Mouse (Mus musculus): Measurements from ENCODE around the gene Eras. TPM values are rescaled to one million over a fixed set of nuclear protein-coding genes. Genes with fewer than 3 reads are reported as not detected.

Gene Eras
- total RNA-seq, 2 experiments from 2014 or later = not detected

- H3K27ac ChIP-seq = peak within 1 kb of the TSS; percentile 97
- peak within 1 kb of the TSS; percentile 70 for H3K4me3 ChIP-seq
- TF ChIP-seq CTCF (conservative IDR thresholded peaks at IDR 0.05) = no peak
- peak; percentile 82 to 92 for DNase-seq (ENCODE audit: low spot score in 2 of 2)
Measured at GRCm38 (mm10) chrX:7898880-7899874, 29.2 kb downstream of the Eras start, which contains the start of the genes Pqbp1 and Timm17b. Gene Pqbp1 (minus strand): TSS chrX:7899269. Gene Timm17b (plus strand): TSS chrX:7899357.

- Histone ChIP-seq H3K27ac (peak overlapping the region; percentile 97; the same call in 1 of the 2 replicates), H3K4me3 (peak overlapping the region; percentile 70)
- no peak for TF ChIP-seq CTCF (conservative IDR thresholded peaks at IDR 0.05)
- DNase-seq (ENCODE audit: low spot score in 2 of 2) = no peak
Measured at GRCm38 (mm10) chrX:7898211-7898610, 30.2 kb downstream of the Eras start.

- H3K4me3 ChIP-seq = peak within 1 kb of the TSS; percentile 69
- peak; percentile 70 to 88 for DNase-seq (ENCODE audit: low spot score in 2 of 2)
- peak; percentile 42 for TF ChIP-seq CTCF (conservative IDR thresholded peaks at IDR 0.05)
- H3K27ac ChIP-seq = peak within 1 kb of the TSS; percentile 94
Measured at GRCm38 (mm10) chrX:7883841-7884567, 44.4 kb downstream of the Eras start, which contains the start of gene Slc35a2. Gene Slc35a2 (plus strand): TSS chrX:7884028.

DNA sequence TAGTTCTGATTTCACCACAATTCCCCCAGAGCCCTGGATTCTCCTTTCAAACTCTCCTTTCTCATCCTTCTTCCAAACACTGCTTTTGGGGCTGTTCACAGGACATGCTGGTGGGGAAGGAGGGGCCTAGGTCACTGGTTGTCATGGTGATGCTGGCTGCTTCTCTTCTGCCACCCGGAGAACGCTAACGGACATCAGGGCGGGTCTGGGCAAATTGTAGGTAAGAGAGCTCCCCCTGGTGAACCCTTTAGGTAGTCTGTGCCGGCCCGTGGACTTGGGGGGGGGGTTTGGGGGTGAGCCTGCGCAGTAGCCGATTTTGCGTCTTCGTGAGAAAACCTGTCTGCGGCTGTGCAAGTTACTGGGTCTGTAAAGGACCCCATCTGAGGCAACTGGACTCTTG is 48.6 kb downstream of the Eras start:
- TF ChIP-seq CTCF (conservative IDR thresholded peaks at IDR 0.05) = peak; percentile 65
- H3K4me3 ChIP-seq = peak overlapping the region; percentile 66
- DNase-seq (ENCODE audit: low spot score in 2 of 2) = peak; percentile 53 to 67
- H3K27ac ChIP-seq = peak overlapping the region; percentile 65; the same call in 1 of the 2 replicates

DNA sequence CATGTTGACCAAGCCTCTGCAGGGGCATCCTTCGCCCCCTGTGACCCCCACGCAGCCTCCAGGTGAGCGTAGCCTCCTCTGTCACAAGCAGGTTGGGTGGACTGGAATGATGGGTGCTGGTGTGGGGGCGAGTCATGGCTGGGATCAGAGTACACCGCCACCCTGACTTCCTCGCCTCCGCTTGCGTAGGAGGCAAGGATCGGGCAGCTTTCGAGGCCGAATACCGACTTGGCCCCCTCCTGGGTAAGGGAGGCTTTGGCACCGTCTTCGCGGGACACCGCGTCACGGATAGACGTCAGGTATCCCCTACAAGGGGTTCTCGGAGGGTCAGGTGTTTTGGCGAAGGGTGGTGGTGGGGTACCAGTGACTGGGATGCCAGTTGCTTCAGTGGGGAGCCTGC is 49.9 kb downstream of the Eras start:
- peak in 1 of 2 experiments; percentile 22 for DNase-seq (ENCODE audit: low spot score in 2 of 2)
- Histone ChIP-seq H3K4me3 (peak overlapping the region; percentile 66), H3K27ac (peak overlapping the region; percentile 92)
- TF ChIP-seq CTCF (conservative IDR thresholded peaks at IDR 0.05) = no peak

- Histone ChIP-seq H3K27ac (peak within 1 kb of the TSS; percentile 92), H3K4me3 (peak within 1 kb of the TSS; percentile 66)
- no peak for TF ChIP-seq CTCF (conservative IDR thresholded peaks at IDR 0.05)
- DNase-seq (ENCODE audit: low spot score in 2 of 2) = peak; percentile 80 to 86
Measured at GRCm38 (mm10) chrX:7878007-7878419, 50.4 kb downstream of the Eras start, which contains the start of gene Pim2. Gene Pim2 (plus strand): TSS chrX:7878262.

Other genes with a start within 250 kb of the Eras start
- gene Magix, start 247.4 kb downstream of the Eras start, total RNA-seq (2021) = under 1 TPM; 0.31 to 0.52 TPM
- gene Gpkow, start 231.5 kb downstream of the Eras start, total RNA-seq (2021) = 10 to 100 TPM; 32.6 to 40.6 TPM
- 10 to 100 TPM; 63.9 to 68.2 TPM for gene Wdr45, start 214.3 kb downstream of the Eras start, total RNA-seq (2021)
- not detected for gene Gm45208, start 206.4 kb downstream of the Eras start, total RNA-seq (2021)
- gene Praf2, start 200.2 kb downstream of the Eras start, total RNA-seq (2021) = 100 to 1,000 TPM in 1 of 2 experiments, 10 to 100 TPM in 1; 91.6 to 102 TPM
- 10 to 100 TPM; 14.7 to 20.6 TPM for gene Ccdc120, start 177.7 kb downstream of the Eras start, total RNA-seq (2021)
- gene Tfe3, start 166.0 kb downstream of the Eras start, total RNA-seq (2021) = 10 to 100 TPM; 29.0 to 35.1 TPM
- 100 to 1,000 TPM; 105 to 108 TPM for gene Gripap1, start 138.8 kb downstream of the Eras start, total RNA-seq (2021)
- gene Kcnd1, start 106.3 kb downstream of the Eras start, total RNA-seq (2021) = 1 to 10 TPM; 9.5 to 9.7 TPM
- 10 to 100 TPM; 82.6 to 83.8 TPM for gene Otud5, start 87.2 kb downstream of the Eras start, total RNA-seq (2021)
- gene Pim2, start 50.3 kb downstream of the Eras start, total RNA-seq (2021) = 10 to 100 TPM; 53.0 to 54.6 TPM
- gene Slc35a2, start 44.6 kb downstream of the Eras start, total RNA-seq (2021) = 10 to 100 TPM; 36.0 to 40.5 TPM
- gene Pqbp1, start 29.3 kb downstream of the Eras start, total RNA-seq (2021) = 10 to 100 TPM; 83.6 to 92.9 TPM
- 10 to 100 TPM; 21.4 to 26.3 TPM for gene Timm17b, start 29.2 kb downstream of the Eras start, total RNA-seq (2021)
- not detected for gene Gm10491, start 20.8 kb downstream of the Eras start, total RNA-seq (2021)
- gene Gm10490, start 19.1 kb downstream of the Eras start, total RNA-seq (2021) = not detected
- 100 to 1,000 TPM; 376 to 404 TPM for gene Pcsk1n, start 8.8 kb downstream of the Eras start, total RNA-seq (2021)
- 10 to 100 TPM; 49.2 to 51.4 TPM for gene Hdac6, start 19.3 kb upstream of the Eras start, total RNA-seq (2021)
- not detected for gene Gata1, start 49.5 kb upstream of the Eras start, total RNA-seq (2021)
- under 1 TPM in 1 of 2 experiments, not detected in 1; 0.59 TPM for gene Glod5, start 89.9 kb upstream of the Eras start, total RNA-seq (2021)
- gene Suv39h1, start 146.2 kb upstream of the Eras start, total RNA-seq (2021) = 10 to 100 TPM; 20.2 to 20.3 TPM
- 1 to 10 TPM in 1 of 2 experiments, under 1 TPM in 1; 0.98 to 2.0 TPM for gene Was, start 161.9 kb upstream of the Eras start, total RNA-seq (2021)
- 100 to 1,000 TPM; 208 to 235 TPM for gene Wdr13, start 204.3 kb upstream of the Eras start, total RNA-seq (2021)
- gene Rbm3, start 217.3 kb upstream of the Eras start, total RNA-seq (2021) = 100 to 1,000 TPM; 111 to 133 TPM
- 10 to 100 TPM; 13.5 to 13.6 TPM for gene Tbc1d25, start 247.6 kb upstream of the Eras start, total RNA-seq (2021)